Mouse (Mus musculus) midbrain, embryonic 13.5 days (tissue): ENCODE data around the gene Nphs1. TPM values are rescaled to one million over a fixed set of nuclear protein-coding genes. Genes with fewer than 3 reads are reported as not detected.

Source experiments
- ATAC-seq: fragments of 200-750 bp; cut with Nextera tagmentation; 2 replicates; pipeline ENCODE4 v1.8.0; 2017; ENCODE audit warnings: mild to moderate bottlenecking, moderate TSS enrichment, moderate library complexity
- H3K27ac ChIP-seq: fragments of 300-500 bp; sonication (generic); 2 replicates; pipeline ENCODE4 v1.5.1; 2015; ENCODE audit warnings: inconsistent platforms, mild to moderate bottlenecking, moderate library complexity
- H3K27me3 ChIP-seq: fragments of 300-500 bp; sonication (generic); 2 replicates; pipeline ENCODE4 v1.6.1; 2015; ENCODE audit warnings: mild to moderate bottlenecking, inconsistent platforms
- H3K36me3 ChIP-seq: fragments of 300-500 bp; sonication (generic); 2 replicates; pipeline ENCODE4 v1.6.1; 2015; ENCODE audit warnings: mild to moderate bottlenecking, inconsistent platforms
- H3K4me1 ChIP-seq: fragments of 300-500 bp; sonication (generic); replicated peaks from 2 replicates; pipeline ENCODE4 v1.6.1; 2015; ENCODE audit warnings: inconsistent platforms
- H3K4me2 ChIP-seq: fragments of 300-500 bp; sonication (generic); replicated peaks from 2 replicates; pipeline ENCODE4 v1.6.1; 2015; ENCODE audit warnings: moderate library complexity, mild to moderate bottlenecking, inconsistent platforms
- H3K4me3 ChIP-seq: fragments of 300-500 bp; sonication (generic); replicated peaks from 2 replicates; pipeline ENCODE4 v1.5.1; 2015; ENCODE audit warnings: mild to moderate bottlenecking, inconsistent platforms
- H3K9ac ChIP-seq: fragments of 300-500 bp; sonication (generic); replicated peaks from 2 replicates; pipeline ENCODE4 v1.6.1; 2015; ENCODE audit warnings: mild to moderate bottlenecking, inconsistent platforms
- H3K9me3 ChIP-seq: fragments of 300-500 bp; sonication (generic); 2 replicates; pipeline ENCODE4 v1.6.1; 2016; ENCODE audit warnings: mild to moderate bottlenecking, inconsistent platforms
- WGBS: fragments of 180-500 bp; shearing (Covaris S2); methylation state at CpG from one replicate; pipeline ENCODE4 v1.1.7; 2015; 5-methylcytosine and 5-hydroxymethylcytosine counted together
- polyA plus RNA-seq: library from polyadenylated mRNA; unstranded; fragments of >200 nt; fragmentation: Nextera tagmentation; extraction: Ambion mirVana; gene quantifications from 2 replicates; pipeline ENCODE4 v1.2.1, GENCODE M21; 2015

Gene Nphs1
- polyA plus RNA-seq, 1 experiment from 2014 or later: 0.78 TPM

GRCm38 (mm10) chr7:30444154-30444970 lies 13.8 kb upstream of the Nphs1 start:
- ATAC-seq: peak; percentile 69
- peaks cover 36% of the 10 kb centered on the region for H3K36me3 ChIP-seq
- H3K27me3 ChIP-seq: no peaks in the 10 kb centered on the region
- peak overlapping the region; percentile 99 for H3K27ac ChIP-seq
- peaks cover 42% of the 10 kb centered on the region for H3K4me1 ChIP-seq
- H3K4me2 ChIP-seq: peak overlapping the region; percentile 85
- peak overlapping the region; percentile 84 for H3K4me3 ChIP-seq
- under 1% methylated on average over 36 of the region's 38 CpGs for WGBS
- peak overlapping the region; percentile 97 for H3K9ac ChIP-seq
- no peaks in the 10 kb centered on the region for H3K9me3 ChIP-seq

DNA sequence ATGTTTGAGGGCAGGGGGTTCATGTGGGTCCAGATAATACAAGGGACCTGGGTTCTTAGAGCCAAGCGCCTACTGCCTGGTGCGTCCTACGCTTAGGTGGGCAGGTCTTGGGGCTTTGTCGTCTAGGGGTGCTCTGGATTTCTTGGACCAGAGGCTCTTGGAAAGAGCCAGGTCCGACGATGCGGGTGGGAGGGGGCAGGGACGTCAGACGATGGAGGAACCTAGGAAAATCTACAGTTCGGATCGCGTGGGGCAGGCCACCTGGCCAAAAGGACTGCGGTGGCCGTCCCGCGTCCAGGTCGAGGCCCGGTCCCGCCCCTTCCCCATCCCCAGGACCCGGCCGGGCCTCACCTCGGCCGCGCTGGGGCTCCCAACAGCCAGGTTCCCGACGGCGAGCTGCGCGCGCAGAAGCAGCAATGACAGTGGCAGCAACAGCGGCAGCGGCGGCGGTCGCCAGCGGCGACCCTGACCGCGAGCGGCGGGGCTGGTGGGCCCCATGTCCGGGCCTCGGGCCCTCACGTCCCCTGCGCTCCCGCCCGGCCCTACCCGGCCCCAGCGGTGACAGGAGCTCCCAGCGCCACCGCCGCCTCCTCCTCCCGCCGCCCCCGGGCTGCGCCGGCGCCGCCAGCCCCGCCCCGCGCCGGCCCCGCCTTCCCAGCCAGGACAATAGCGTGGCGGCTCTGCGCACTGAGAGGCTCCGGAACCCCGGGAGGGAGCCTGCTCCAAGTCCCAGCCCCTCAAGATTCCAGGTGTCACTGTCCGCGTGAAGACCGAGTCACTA lies 13.0 kb upstream of the Nphs1 start, which contains the start of gene Aplp1:
Aplp1 (minus strand) TSS at position 565 of the 781 bp plus-strand sequence.
- WGBS: under 1% methylated on average over 62 of the region's 72 CpGs
- peak; percentile 83 for ATAC-seq

DNA sequence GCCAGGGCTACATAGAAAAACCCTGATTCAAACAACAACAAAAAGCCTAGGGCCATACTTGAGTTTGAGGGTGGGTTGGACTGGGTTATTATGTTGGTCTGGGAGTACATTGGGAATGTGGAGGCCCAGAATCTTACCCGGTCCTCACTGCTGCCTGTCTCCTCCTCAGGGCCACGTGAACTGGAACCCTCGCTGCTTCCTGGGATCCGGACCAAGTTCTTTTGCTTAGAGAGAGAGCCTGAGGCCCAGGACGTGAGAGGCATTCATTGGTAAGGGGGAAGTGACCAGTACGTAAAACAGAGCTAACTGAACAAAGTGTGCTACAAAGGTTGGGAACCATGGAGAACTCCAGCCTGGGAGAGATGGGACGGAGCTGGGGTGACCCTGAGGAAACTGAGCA lies 7.9 kb upstream of the Nphs1 start:
- H3K27ac ChIP-seq: no peak overlapping the region
- no peaks in the 10 kb centered on the region for H3K36me3 ChIP-seq
- H3K27me3 ChIP-seq: peaks cover 43% of the 10 kb centered on the region
- H3K4me1 ChIP-seq: peaks cover 20% of the 10 kb centered on the region
- H3K9ac ChIP-seq: no peak overlapping the region
- H3K4me3 ChIP-seq: no peak overlapping the region
- H3K9me3 ChIP-seq: no peaks in the 10 kb centered on the region
- no peak for ATAC-seq
- WGBS: 81% methylated on average over 7 of the region's 7 CpGs
- no peak overlapping the region for H3K4me2 ChIP-seq

More for the DNA sequence above, 13.0 kb upstream of the Nphs1 start, which contains the start of gene Aplp1:
- Histone ChIP-seq H3K27me3 (no peaks in the 10 kb centered on the region), H3K4me2 (peak within 1 kb of the TSS; percentile 85), H3K4me1 (peaks cover 42% of the 10 kb centered on the region), H3K9me3 (no peaks in the 10 kb centered on the region), H3K4me3 (peak within 1 kb of the TSS; percentile 84), H3K9ac (peak within 1 kb of the TSS; percentile 97), H3K27ac (peak within 1 kb of the TSS; percentile 99), H3K36me3 (peaks cover 28% of the 10 kb centered on the region)

DNA sequence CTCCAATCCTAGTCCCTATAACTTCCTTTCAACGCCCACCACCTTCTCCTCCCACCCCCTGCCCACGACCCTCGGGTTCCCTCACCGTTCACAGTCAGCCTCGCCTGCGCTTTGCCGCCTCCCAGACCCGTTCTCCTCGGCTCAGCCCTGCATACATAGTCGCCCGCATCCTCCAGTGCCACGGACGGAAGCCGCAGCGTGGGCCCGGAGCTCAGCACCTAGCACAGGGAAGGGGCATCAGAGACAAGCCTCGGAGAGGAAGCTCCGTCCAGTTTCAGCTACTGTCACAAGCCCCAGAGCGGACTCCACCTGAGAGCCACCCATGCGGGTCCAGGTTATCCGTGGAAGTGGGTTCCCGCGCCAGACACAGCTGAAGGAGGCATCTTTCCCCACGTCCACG lies 4.8 kb upstream of the Nphs1 start:
- ATAC-seq: no peak
- Histone ChIP-seq H3K9me3 (no peaks in the 10 kb centered on the region), H3K36me3 (no peaks in the 10 kb centered on the region), H3K4me2 (peak overlapping the region; percentile 22; the same call in 1 of the 2 replicates), H3K4me1 (peaks cover 32% of the 10 kb centered on the region), H3K27me3 (peaks cover 74% of the 10 kb centered on the region), H3K9ac (no peak overlapping the region), H3K4me3 (no peak overlapping the region; the same call in 1 of the 2 replicates), H3K27ac (no peak overlapping the region)
- 16% methylated on average over 25 of the region's 25 CpGs for WGBS

DNA sequence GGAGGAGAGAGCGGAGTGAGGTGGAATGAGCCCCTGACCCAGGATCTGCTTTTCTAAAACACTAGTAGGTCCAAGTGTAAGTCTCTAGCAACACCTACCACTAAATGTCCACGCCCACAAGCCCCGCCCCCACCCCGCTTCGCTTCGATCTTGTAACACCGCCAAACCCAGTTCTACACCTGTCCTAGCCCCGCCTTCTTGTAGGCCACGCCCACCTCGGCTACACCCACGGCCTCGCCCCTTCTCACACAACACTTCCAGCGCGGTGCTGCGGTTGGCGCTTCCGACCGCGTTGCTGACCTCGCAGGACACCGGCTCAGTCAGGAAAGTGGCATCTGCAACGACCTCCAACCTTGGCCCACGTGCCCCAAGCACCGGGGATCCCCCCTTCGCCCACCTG lies 4.3 kb upstream of the Nphs1 start:
- peaks cover 35% of the 10 kb centered on the region for H3K4me1 ChIP-seq
- H3K9ac ChIP-seq: no peak overlapping the region
- H3K9me3 ChIP-seq: no peaks in the 10 kb centered on the region
- no peaks in the 10 kb centered on the region for H3K36me3 ChIP-seq
- H3K4me2 ChIP-seq: peak overlapping the region; percentile 22; the same call in 1 of the 2 replicates
- no peak for ATAC-seq
- no peak overlapping the region for H3K4me3 ChIP-seq
- H3K27me3 ChIP-seq: peaks cover 78% of the 10 kb centered on the region
- WGBS: 1% methylated on average over 25 of the region's 25 CpGs
- no peak overlapping the region for H3K27ac ChIP-seq

DNA sequence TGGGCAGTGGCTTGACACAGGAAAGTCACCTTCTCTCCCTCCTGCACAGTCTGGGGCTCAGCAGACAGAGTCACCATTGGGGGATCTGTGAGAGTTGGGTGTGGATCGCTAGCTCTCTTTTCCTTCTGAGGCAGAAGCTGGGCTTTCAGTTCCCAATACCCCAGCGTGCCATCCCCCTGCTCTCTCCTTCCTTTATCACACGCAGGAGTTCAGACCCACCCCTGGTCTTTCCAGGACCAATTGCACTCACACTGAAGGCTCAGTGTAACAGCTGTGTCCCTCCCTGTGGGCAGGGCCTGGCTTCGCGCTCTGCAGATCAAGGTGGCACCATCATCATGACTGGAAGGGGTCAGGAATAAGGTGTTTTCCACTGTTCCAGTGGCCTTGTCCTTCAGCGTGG lies 3.9 kb upstream of the Nphs1 start:
- H3K27me3 ChIP-seq: peaks cover 82% of the 10 kb centered on the region
- no peak overlapping the region for H3K27ac ChIP-seq
- H3K9me3 ChIP-seq: no peaks in the 10 kb centered on the region
- no peaks in the 10 kb centered on the region for H3K36me3 ChIP-seq
- peaks cover 35% of the 10 kb centered on the region for H3K4me1 ChIP-seq
- no peak overlapping the region for H3K4me3 ChIP-seq
- 14% methylated on average over 6 of the region's 6 CpGs for WGBS
- ATAC-seq: no peak
- peak overlapping the region; percentile 22; the same call in 1 of the 2 replicates for H3K4me2 ChIP-seq
- H3K9ac ChIP-seq: no peak overlapping the region

DNA sequence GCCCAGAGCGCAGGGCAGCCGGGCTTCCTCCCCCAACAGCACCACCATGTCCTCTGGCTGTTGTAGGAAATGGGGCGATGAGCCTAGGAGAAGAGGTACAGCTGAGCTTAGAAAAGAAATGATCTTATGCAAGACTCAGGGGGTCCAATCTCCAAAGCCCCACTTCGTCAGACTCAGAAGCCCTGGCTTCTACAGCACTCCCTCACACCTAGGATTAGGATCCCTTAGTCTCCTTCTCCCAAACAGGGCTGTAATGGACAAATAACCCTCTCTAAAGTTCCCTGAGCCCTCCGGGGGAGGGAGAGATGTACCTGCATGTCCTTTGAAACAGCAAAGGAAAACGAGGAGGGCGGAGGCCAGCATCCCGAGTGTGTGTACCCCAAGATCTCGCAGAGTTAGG lies 1.6 kb upstream of the Nphs1 start:
- Histone ChIP-seq H3K9ac (peak overlapping the region; percentile 50), H3K4me2 (peak overlapping the region; percentile 58), H3K9me3 (no peaks in the 10 kb centered on the region), H3K4me3 (peak overlapping the region; percentile 36), H3K27ac (no peak overlapping the region), H3K36me3 (no peaks in the 10 kb centered on the region), H3K4me1 (peaks cover 35% of the 10 kb centered on the region), H3K27me3 (peaks cover 95% of the 10 kb centered on the region)
- no peak for ATAC-seq
- WGBS: under 1% methylated on average over 9 of the region's 9 CpGs

DNA sequence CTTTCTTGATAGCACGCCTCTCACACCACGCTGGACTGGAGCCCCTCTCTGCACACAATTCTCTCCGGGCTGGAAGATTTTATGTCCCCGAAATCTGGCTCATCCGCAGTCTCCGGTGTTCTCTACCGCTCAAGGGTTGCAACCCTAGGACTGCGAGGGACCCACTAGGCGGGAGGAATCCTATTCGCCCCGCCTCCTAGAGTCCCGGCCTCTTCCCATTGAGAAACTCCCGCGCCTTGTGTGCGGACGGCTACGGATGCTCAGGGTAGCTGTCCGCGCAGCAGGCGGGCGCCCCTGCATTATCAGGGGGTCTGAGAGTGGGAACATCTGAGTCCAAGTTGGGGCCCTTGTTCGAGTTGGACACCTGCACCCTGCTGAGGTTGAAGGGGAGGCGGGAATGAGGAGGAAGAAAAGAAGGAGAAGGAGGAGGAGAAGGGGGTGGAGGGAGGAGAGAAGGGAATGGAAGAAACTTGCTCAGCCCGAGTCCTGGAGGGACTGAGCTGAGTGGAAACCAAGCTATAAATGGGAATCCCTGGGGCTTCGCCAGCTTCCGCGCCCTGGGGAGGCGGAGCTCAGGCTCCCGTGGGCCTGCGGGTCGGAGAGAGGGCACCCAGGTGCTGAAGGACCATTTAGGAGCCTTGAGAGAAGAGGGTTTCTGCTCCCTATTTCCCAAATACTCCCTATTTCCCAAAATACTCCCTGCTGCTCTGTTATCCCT lies 1.0 kb upstream of the Nphs1 start:
- peak; percentile 62 for ATAC-seq
- H3K27ac ChIP-seq: no peak overlapping the region
- H3K27me3 ChIP-seq: peaks cover 97% of the 10 kb centered on the region
- WGBS: under 1% methylated on average over 31 of the region's 31 CpGs
- peak overlapping the region; percentile 36 for H3K4me3 ChIP-seq
- peak overlapping the region; percentile 58 for H3K4me2 ChIP-seq
- H3K4me1 ChIP-seq: peaks cover 35% of the 10 kb centered on the region
- H3K9ac ChIP-seq: peak overlapping the region; percentile 50
- H3K36me3 ChIP-seq: no peaks in the 10 kb centered on the region
- H3K9me3 ChIP-seq: no peaks in the 10 kb centered on the region

DNA sequence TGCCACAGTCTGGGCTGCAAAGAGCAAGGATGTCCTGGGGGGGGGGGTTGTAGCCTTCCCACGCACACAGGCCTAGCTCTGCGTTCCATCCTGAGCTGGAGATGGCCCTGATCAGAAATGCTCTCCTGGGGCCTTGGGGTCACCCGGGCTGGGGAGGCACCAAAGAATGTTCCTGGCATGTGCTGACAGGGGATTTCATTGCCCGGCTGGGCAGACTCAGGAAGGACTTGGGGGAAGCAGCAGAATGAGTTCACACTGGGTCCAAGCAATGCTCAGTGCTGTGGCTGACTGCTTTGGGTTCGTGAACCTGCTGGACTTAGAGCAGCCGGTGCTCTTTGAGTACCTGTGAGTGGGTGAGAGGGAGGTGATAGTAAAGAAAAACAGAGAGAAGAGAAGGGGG lies 1.4 kb downstream of the Nphs1 start:
- Histone ChIP-seq H3K27me3 (peaks cover 97% of the 10 kb centered on the region), H3K4me1 (peaks cover 25% of the 10 kb centered on the region), H3K4me2 (no peak overlapping the region), H3K36me3 (no peaks in the 10 kb centered on the region), H3K9ac (no peak overlapping the region), H3K27ac (no peak overlapping the region), H3K9me3 (no peaks in the 10 kb centered on the region), H3K4me3 (no peak overlapping the region)
- no peak for ATAC-seq
- 43% methylated on average over 6 of the region's 6 CpGs for WGBS

GRCm38 (mm10) chr7:30463568-30463967 lies 5.5 kb downstream of the Nphs1 start:
- Histone ChIP-seq H3K9ac (no peak overlapping the region), H3K9me3 (no peaks in the 10 kb centered on the region), H3K27ac (no peak overlapping the region), H3K36me3 (no peaks in the 10 kb centered on the region), H3K4me3 (no peak overlapping the region), H3K4me2 (no peak overlapping the region), H3K27me3 (peaks cover 97% of the 10 kb centered on the region), H3K4me1 (peaks cover 1% of the 10 kb centered on the region)
- WGBS: 25% methylated on average over 7 of the region's 7 CpGs
- ATAC-seq: no peak

- Histone ChIP-seq H3K27me3 (peaks cover 95% of the 10 kb centered on the region), H3K4me2 (no peak overlapping the region), H3K9ac (no peak overlapping the region), H3K4me3 (no peak overlapping the region), H3K4me1 (no peaks in the 10 kb centered on the region), H3K9me3 (no peaks in the 10 kb centered on the region), H3K27ac (no peak overlapping the region), H3K36me3 (no peaks in the 10 kb centered on the region)
- WGBS: 8% methylated on average over 4 of the region's 4 CpGs
- no peak for ATAC-seq
These were observed 5.9 kb downstream of the Nphs1 start for GRCm38 (mm10) chr7:30463996-30464395.
